Mouse (Mus musculus): ENCODE data around the gene Nup205.
A peak's percentile ranks its signal among the peaks of the same experiment; 100 is the strongest.
"Not testable (repeated sequence)": the region's sequence is repeated elsewhere in the genome, so short reads cannot be mapped to it uniquely, and the experiment has no call there.

The Nup205 gene

GRCm38 (mm10) chr6:35176979-35177649 is at the start of gene Nup205:
TSS of gene Nup205 (plus strand) at chr6:35177421.
- peak; percentile 80 to 89 for DNase-seq (ENCODE audit: low spot score in 2 of 2)

- DNase-seq (ENCODE audit: low spot score in 2 of 2): peak in 1 of 2 experiments; percentile 12
These were observed 44.4 kb upstream of the Nup205 start for GRCm38 (mm10) chr6:35132806-35133205.

- no peak for DNase-seq (ENCODE audit: low spot score in 2 of 2)
These were observed 44.0 kb upstream of the Nup205 start for GRCm38 (mm10) chr6:35133246-35133578.

- DNase-seq (ENCODE audit: low spot score in 2 of 2): peak; percentile 99
These were observed 43.4 kb upstream of the Nup205 start, which contains the start of gene Cnot4 for GRCm38 (mm10) chr6:35133579-35134488. TSS of gene Cnot4 (minus strand) at chr6:35133724.

- no peak for DNase-seq (ENCODE audit: low spot score in 2 of 2)
These were observed 42.4 kb upstream of the Nup205 start for GRCm38 (mm10) chr6:35134844-35135243.

GRCm38 (mm10) chr6:35140351-35140750 is 36.9 kb upstream of the Nup205 start:
- no peak for DNase-seq (ENCODE audit: low spot score in 2 of 2)

- DNase-seq (ENCODE audit: low spot score in 2 of 2): no peak
These were observed 31.7 kb upstream of the Nup205 start for GRCm38 (mm10) chr6:35145569-35145968.

GRCm38 (mm10) chr6:35147726-35148422 is 29.3 kb upstream of the Nup205 start:
- no peak for DNase-seq (ENCODE audit: low spot score in 2 of 2)

- no peak for DNase-seq (ENCODE audit: low spot score in 2 of 2)
These were observed 22.7 kb upstream of the Nup205 start for GRCm38 (mm10) chr6:35154540-35154939.

GRCm38 (mm10) chr6:35169250-35169649 is 8.0 kb upstream of the Nup205 start:
- DNase-seq (ENCODE audit: low spot score in 2 of 2): no peak

- DNase-seq (ENCODE audit: low spot score in 2 of 2): not testable (repeated sequence)
These were observed 5.2 kb upstream of the Nup205 start for GRCm38 (mm10) chr6:35172028-35172427.

- DNase-seq (ENCODE audit: low spot score in 2 of 2): no peak
These were observed 4.0 kb upstream of the Nup205 start for GRCm38 (mm10) chr6:35173181-35173580.

- no peak for DNase-seq (ENCODE audit: low spot score in 2 of 2)
These were observed 540 bp downstream of the Nup205 start for GRCm38 (mm10) chr6:35177650-35178272.

GRCm38 (mm10) chr6:35179299-35179698 is 2.1 kb downstream of the Nup205 start:
- DNase-seq (ENCODE audit: low spot score in 2 of 2): not testable (repeated sequence)

GRCm38 (mm10) chr6:35184781-35185180 is 7.6 kb downstream of the Nup205 start:
- DNase-seq (ENCODE audit: low spot score in 2 of 2): no peak

GRCm38 (mm10) chr6:35191198-35191597 is 14.0 kb downstream of the Nup205 start:
- DNase-seq (ENCODE audit: low spot score in 2 of 2): no peak

- no peak for DNase-seq (ENCODE audit: low spot score in 2 of 2)
These were observed 48.5 kb downstream of the Nup205 start for GRCm38 (mm10) chr6:35225696-35226095.

- no peak for DNase-seq (ENCODE audit: low spot score in 2 of 2)
These were observed 52.2 kb downstream of the Nup205 start for GRCm38 (mm10) chr6:35229415-35229814.

- DNase-seq (ENCODE audit: low spot score in 2 of 2): no peak
These were observed 59.0 kb downstream of the Nup205 start for GRCm38 (mm10) chr6:35236108-35236785.

GRCm38 (mm10) chr6:35243252-35243651 is 66.0 kb downstream of the Nup205 start:
- DNase-seq (ENCODE audit: low spot score in 2 of 2): no peak

GRCm38 (mm10) chr6:35243989-35244388 is 66.8 kb downstream of the Nup205 start:
- no peak for DNase-seq (ENCODE audit: low spot score in 2 of 2)

All from right cerebral cortex, adult 2 months (tissue).